Mouse (Mus musculus): Measurements from ENCODE around the gene Meltf. TPM values are rescaled to one million over a fixed set of nuclear protein-coding genes. Genes with fewer than 3 reads are reported as not detected.

Gene Meltf
- total RNA-seq, 4 experiments from 2014 or later, result 0.24 to 0.61 (median 0.45) TPM; not detected in 1

GRCm38 (mm10) chr16:31893396-31894141 lies 15.0 kb downstream of the Meltf start:
- DNase-seq (ENCODE audit: low spot score in 2 of 2), result no peak

GRCm38 (mm10) chr16:31896971-31897774 lies 18.6 kb downstream of the Meltf start:
- peak; percentile 64 to 69 for DNase-seq (ENCODE audit: low spot score in 2 of 2)

GRCm38 (mm10) chr16:31898546-31899326 lies 20.1 kb downstream of the Meltf start:
- DNase-seq (ENCODE audit: low spot score in 2 of 2), result peak; percentile 80 to 86

- DNase-seq (ENCODE audit: low spot score in 2 of 2), result no peak
Observed at GRCm38 (mm10) chr16:31901886-31902285, 23.3 kb downstream of the Meltf start.

GRCm38 (mm10) chr16:31903239-31903638 lies 24.6 kb downstream of the Meltf start:
- DNase-seq (ENCODE audit: low spot score in 2 of 2), result no peak

GRCm38 (mm10) chr16:31905331-31905730 lies 26.7 kb downstream of the Meltf start:
- DNase-seq (ENCODE audit: low spot score in 2 of 2), result no peak

- no peak for DNase-seq (ENCODE audit: low spot score in 2 of 2)
Observed at GRCm38 (mm10) chr16:31905891-31906825, 27.5 kb downstream of the Meltf start.

- DNase-seq (ENCODE audit: low spot score in 2 of 2), result no peak
Observed at GRCm38 (mm10) chr16:31906896-31907295, 28.3 kb downstream of the Meltf start.

GRCm38 (mm10) chr16:31908959-31909358 lies 30.3 kb downstream of the Meltf start:
- no peak for DNase-seq (ENCODE audit: low spot score in 2 of 2)

GRCm38 (mm10) chr16:31910281-31910847 lies 31.8 kb downstream of the Meltf start:
- DNase-seq (ENCODE audit: low spot score in 2 of 2), result no peak

GRCm38 (mm10) chr16:31917776-31918175 lies 39.2 kb downstream of the Meltf start:
- DNase-seq (ENCODE audit: low spot score in 2 of 2), result no peak

GRCm38 (mm10) chr16:31918248-31918724 lies 39.7 kb downstream of the Meltf start:
- peak; percentile 80 to 92 for DNase-seq (ENCODE audit: low spot score in 2 of 2)

- DNase-seq (ENCODE audit: low spot score in 2 of 2), result no peak
Observed at GRCm38 (mm10) chr16:31924368-31924767, 45.8 kb downstream of the Meltf start.

GRCm38 (mm10) chr16:31926091-31926490 lies 47.5 kb downstream of the Meltf start:
- DNase-seq (ENCODE audit: low spot score in 2 of 2), result no peak

GRCm38 (mm10) chr16:31926547-31927182 lies 48.1 kb downstream of the Meltf start:
- no peak for DNase-seq (ENCODE audit: low spot score in 2 of 2)

- no peak for DNase-seq (ENCODE audit: low spot score in 2 of 2)
Observed at GRCm38 (mm10) chr16:31927412-31927811, 48.8 kb downstream of the Meltf start.

GRCm38 (mm10) chr16:31931330-31931729 lies 52.7 kb downstream of the Meltf start:
- no peak for DNase-seq (ENCODE audit: low spot score in 2 of 2)

- no peak for DNase-seq (ENCODE audit: low spot score in 2 of 2)
Observed at GRCm38 (mm10) chr16:31932255-31932654, 53.6 kb downstream of the Meltf start.

GRCm38 (mm10) chr16:31932840-31933697 lies 54.5 kb downstream of the Meltf start:
- peak; percentile 92 to 96 for DNase-seq (ENCODE audit: low spot score in 2 of 2)

Data from layer of hippocampus, adult 8-10 months (tissue).